ENCODE assay signal across 40 mouse cellular contexts in the genomic region with DNA sequence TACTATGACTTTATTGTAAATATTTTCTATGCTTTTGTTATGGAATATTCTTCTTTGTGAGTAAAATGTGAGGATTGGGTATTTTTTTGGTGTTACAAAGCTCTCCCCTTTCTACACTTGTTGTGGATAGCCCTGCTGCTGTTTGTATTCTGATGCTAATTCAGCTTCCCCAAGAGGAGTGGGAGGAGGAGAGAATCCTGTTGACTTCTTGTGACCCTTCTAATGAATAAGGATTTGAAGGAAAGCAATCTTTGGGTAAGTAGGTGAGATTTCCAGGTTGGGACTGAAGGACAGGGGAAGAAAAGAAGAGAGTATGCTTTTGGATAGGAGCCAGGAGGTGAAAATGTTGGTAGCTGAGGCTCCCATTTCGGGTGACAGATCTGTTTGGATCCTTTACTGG. TPM values are rescaled to one million over a fixed set of nuclear protein-coding genes. Genes with fewer than 3 reads are reported as not detected.
"Had no signal": no experiment of that assay in that cellular context is flagged by ENCODE, and none has a peak within 500 bp of the region (broad histone marks: within the 10 kb centered on the region; RNA-seq: fewer than 3 reads in every experiment).

No protein-coding gene starts in this region.

- H3K36me3 ChIP-seq: heart, embryonic 12.5 days; heart, embryonic 13.5 days; heart, embryonic 15.5 days; hindbrain, embryonic 10.5 days; hindbrain, embryonic 12.5 days; hindbrain, embryonic 13.5 days; hindbrain, embryonic 15.5 days; intestine, embryonic 15.5 days; kidney, embryonic 15.5 days had no signal

- H3K4me3 ChIP-seq: heart, embryonic 12.5 days; heart, embryonic 13.5 days; heart, embryonic 15.5 days; hindbrain, embryonic 10.5 days; hindbrain, embryonic 12.5 days; hindbrain, embryonic 13.5 days; hindbrain, embryonic 15.5 days; intestine, embryonic 15.5 days; kidney, embryonic 15.5 days; layer of hippocampus, adult 2 months; left cerebral cortex, adult 2 months had no signal

- DNase-seq: heart, postnatal 10 days; heart, postnatal 14 days; heart, postnatal 36 days; heart, postnatal 4 days; kidney, adult 11 months; kidney, adult 18-20 months; kidney, adult 2 months; kidney, adult 8-10 months; kidney, adult 9 months; kidney, postnatal 10 days; kidney, postnatal 14 days; kidney, postnatal 25 days; kidney, postnatal 36 days; kidney, postnatal 4 days; layer of hippocampus, adult 9-11 months; layer of hippocampus, postnatal 36 days had no signal

- H3K27me3 ChIP-seq: heart, embryonic 12.5 days; heart, embryonic 13.5 days; heart, embryonic 15.5 days; hindbrain, embryonic 12.5 days; hindbrain, embryonic 13.5 days; hindbrain, embryonic 15.5 days; intestine, embryonic 15.5 days; kidney, embryonic 15.5 days had no signal

- H3K4me2 ChIP-seq: heart, embryonic 11.5 days; heart, embryonic 12.5 days; heart, embryonic 13.5 days; heart, embryonic 15.5 days; hindbrain, embryonic 12.5 days; hindbrain, embryonic 13.5 days; hindbrain, embryonic 14.5 days; hindbrain, embryonic 15.5 days; intestine, embryonic 15.5 days; kidney, embryonic 15.5 days had no signal

- H3K27ac ChIP-seq: heart, embryonic 13.5 days; heart, embryonic 15.5 days; hindbrain, embryonic 10.5 days; hindbrain, embryonic 12.5 days; hindbrain, embryonic 13.5 days; hindbrain, embryonic 14.5 days; hindbrain, embryonic 15.5 days; hindbrain, postnatal 0 days; intestine, embryonic 15.5 days; kidney, embryonic 15.5 days; kidney, postnatal 0 days; layer of hippocampus, adult 2 months; left cerebral cortex, adult 2 months had no signal

- ATAC-seq: hindbrain, embryonic 16.5 days; hindbrain, postnatal 0 days; inflammation-experienced regulatory T-cells, adult 6 months; intestine, embryonic 15.5 days; intestine, embryonic 16.5 days; intestine, postnatal 0 days had no signal

- H3K9me3 ChIP-seq: heart, embryonic 12.5 days; heart, embryonic 13.5 days; heart, embryonic 15.5 days; hindbrain, embryonic 10.5 days; hindbrain, embryonic 12.5 days; hindbrain, embryonic 13.5 days; hindbrain, embryonic 15.5 days; intestine, embryonic 15.5 days; kidney, embryonic 15.5 days had no signal

- H3K9ac ChIP-seq: heart, embryonic 12.5 days; heart, embryonic 13.5 days; heart, embryonic 15.5 days; hindbrain, embryonic 12.5 days; hindbrain, embryonic 13.5 days; hindbrain, embryonic 14.5 days; hindbrain, embryonic 15.5 days; intestine, embryonic 15.5 days; kidney, embryonic 15.5 days had no signal

- H3K4me1 ChIP-seq: heart, embryonic 12.5 days; heart, embryonic 13.5 days; heart, embryonic 15.5 days; hindbrain, embryonic 10.5 days; hindbrain, embryonic 12.5 days; hindbrain, embryonic 13.5 days; hindbrain, embryonic 15.5 days; intestine, embryonic 15.5 days; kidney, embryonic 15.5 days had no signal

RNA-seq across cellular contexts. Expression of a gene that starts 3.5 kb away (rescaled TPM):
- polyA plus RNA-seq: heart, embryonic 11.5 days; heart, embryonic 12.5 days; heart, embryonic 13.5 days; heart, embryonic 14.5 days; heart, embryonic 15.5 days; heart, embryonic 16.5 days; heart, postnatal 0 days; hindbrain, embryonic 10.5 days; hindbrain, embryonic 12.5 days; hindbrain, embryonic 13.5 days; hindbrain, embryonic 14.5 days; hindbrain, embryonic 15.5 days; hindbrain, embryonic 16.5 days; hindbrain, postnatal 0 days; inflammation-experienced regulatory T-cells, adult 6 months; intestine, embryonic 15.5 days; intestine, postnatal 0 days; kidney, adult 2 months; kidney, embryonic 14.5 days; kidney, embryonic 15.5 days; kidney, embryonic 16.5 days; kidney, postnatal 0 days had no signal
